Mouse (Mus musculus): ENCODE results near the gene Capzb.

Capzb gene

GRCm38 (mm10) chr4:139310899-139311701 is 118.4 kb downstream of the Capzb start:
- DNase-seq = peak in 1 of 2 experiments; percentile 58

GRCm38 (mm10) chr4:139311707-139312106 is 119.0 kb downstream of the Capzb start:
- no peak for DNase-seq

- DNase-seq = peak; percentile 66 to 72
Measured at GRCm38 (mm10) chr4:139312632-139313031, 119.9 kb downstream of the Capzb start.

- no peak for DNase-seq
Measured at GRCm38 (mm10) chr4:139318449-139318848, 125.8 kb downstream of the Capzb start.

GRCm38 (mm10) chr4:139319740-139320139 is 127.0 kb downstream of the Capzb start:
- no peak for DNase-seq

- peak; percentile 88 to 92 for DNase-seq
Measured at GRCm38 (mm10) chr4:139330605-139331004, 137.9 kb downstream of the Capzb start.

- no peak for DNase-seq
Measured at GRCm38 (mm10) chr4:139334631-139335295, 142.1 kb downstream of the Capzb start.

- no peak for DNase-seq
Measured at GRCm38 (mm10) chr4:139335507-139335906, 142.8 kb downstream of the Capzb start.

GRCm38 (mm10) chr4:139336822-139337483 is 144.3 kb downstream of the Capzb start:
- peak; percentile 93 for DNase-seq

GRCm38 (mm10) chr4:139338145-139338544 is 145.4 kb downstream of the Capzb start:
- no peak for DNase-seq

- DNase-seq = no peak
Measured at GRCm38 (mm10) chr4:139340835-139341234, 148.1 kb downstream of the Capzb start.
